Mouse (Mus musculus) heart, embryonic 16.5 days (tissue): ENCODE measurements around the gene Ucn2. TPM values are rescaled to one million over a fixed set of nuclear protein-coding genes. Genes with fewer than 3 reads are reported as not detected.

Experiments used
- ATAC-seq: fragments of 200-750 bp; cut with Nextera tagmentation; replicated peaks from 2 replicates; pipeline ENCODE4 v1.8.0; 2017; ENCODE audit warnings: moderate number of reproducible peaks; ENCODE audit not compliant: insufficient read depth, low FRiP score; ENCODE audit errors: extremely low read depth
- H3K27ac ChIP-seq: fragments of 300-500 bp; sonication (generic); 2 replicates; pipeline ENCODE4 v1.5.1; 2014; ENCODE audit warnings: mild to moderate bottlenecking, low read length, control low read depth, moderate library complexity
- H3K27me3 ChIP-seq: fragments of 300-500 bp; sonication (generic); 2 replicates; pipeline ENCODE4 v1.6.1; 2014; ENCODE audit warnings: low read length, mixed read lengths; ENCODE audit not compliant: control insufficient read depth, insufficient read depth
- H3K36me3 ChIP-seq: fragments of 300-500 bp; sonication (generic); 2 replicates; pipeline ENCODE4 v1.6.1; 2014; ENCODE audit not compliant: control insufficient read depth, insufficient read depth
- H3K4me1 ChIP-seq: fragments of 300-500 bp; sonication (generic); 2 replicates; pipeline ENCODE4 v1.6.1; 2014; ENCODE audit warnings: low read length, mixed read lengths; ENCODE audit not compliant: control insufficient read depth, insufficient read depth
- H3K4me2 ChIP-seq: fragments of 300-500 bp; sonication (generic); 2 replicates; pipeline ENCODE4 v1.6.1; 2014; ENCODE audit warnings: low read depth, mild to moderate bottlenecking, control low read depth, low read length
- H3K4me3 ChIP-seq: fragments of 300-500 bp; sonication (generic); 2 replicates; pipeline ENCODE4 v1.5.1; 2014; ENCODE audit warnings: mild to moderate bottlenecking, control low read depth, low read length
- H3K9ac ChIP-seq: fragments of 300-500 bp; sonication (generic); 2 replicates; pipeline ENCODE4 v1.6.1; 2014; ENCODE audit warnings: low read length, control low read depth
- H3K9me3 ChIP-seq: fragments of 300-500 bp; sonication (generic); replicated peaks from 2 replicates; pipeline ENCODE4 v1.6.1; 2016; ENCODE audit warnings: low read length; ENCODE audit not compliant: control insufficient read depth
- WGBS: fragments of 180-500 bp; shearing (Covaris S2); extraction: QIAGEN DNeasy Blood & Tissue Kit; methylation state at CpG from one replicate; pipeline ENCODE4 v1.1.7; 2014; 5-methylcytosine and 5-hydroxymethylcytosine counted together
- polyA plus RNA-seq: library from polyadenylated mRNA; unstranded; fragments of >200 nt; fragmentation: Nextera tagmentation; extraction: Ambion mirVana; gene quantifications from 2 replicates; pipeline ENCODE4 v1.2.1, GENCODE M21; 2015

The Ucn2 gene
- polyA plus RNA-seq, 1 experiment from 2014 or later = not detected

DNA sequence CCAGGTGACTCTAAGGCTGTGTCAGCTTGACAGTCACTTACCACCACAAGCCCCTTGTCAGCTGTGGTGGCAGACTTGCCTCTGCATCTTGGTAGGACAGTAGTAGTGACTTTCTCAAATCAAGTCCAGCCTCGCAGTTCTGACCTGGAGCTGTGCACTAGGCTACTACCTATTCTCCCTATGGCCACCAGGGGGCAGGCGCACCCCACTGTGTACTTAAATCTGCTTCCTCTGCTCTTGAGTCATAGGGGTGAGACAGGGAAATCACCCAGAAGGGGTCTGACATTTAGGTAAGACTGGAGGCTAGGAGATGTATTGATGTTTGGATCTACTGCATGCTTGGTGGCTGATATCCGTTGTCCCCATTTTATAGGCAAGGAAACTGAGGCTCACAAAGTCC lies 14.9 kb downstream of the Ucn2 start:
- H3K9ac ChIP-seq = no peak overlapping the region
- H3K4me2 ChIP-seq = no peak overlapping the region
- H3K27ac ChIP-seq = no peak overlapping the region
- ATAC-seq = no peak; the same call in 1 of the 2 replicates
- H3K27me3 ChIP-seq = no peaks in the 10 kb centered on the region
- 10% methylated on average over 3 of the region's 3 CpGs for WGBS
- no peak overlapping the region for H3K4me3 ChIP-seq
- H3K4me1 ChIP-seq = no peaks in the 10 kb centered on the region
- H3K36me3 ChIP-seq = no peaks in the 10 kb centered on the region
- no peaks in the 10 kb centered on the region for H3K9me3 ChIP-seq

DNA sequence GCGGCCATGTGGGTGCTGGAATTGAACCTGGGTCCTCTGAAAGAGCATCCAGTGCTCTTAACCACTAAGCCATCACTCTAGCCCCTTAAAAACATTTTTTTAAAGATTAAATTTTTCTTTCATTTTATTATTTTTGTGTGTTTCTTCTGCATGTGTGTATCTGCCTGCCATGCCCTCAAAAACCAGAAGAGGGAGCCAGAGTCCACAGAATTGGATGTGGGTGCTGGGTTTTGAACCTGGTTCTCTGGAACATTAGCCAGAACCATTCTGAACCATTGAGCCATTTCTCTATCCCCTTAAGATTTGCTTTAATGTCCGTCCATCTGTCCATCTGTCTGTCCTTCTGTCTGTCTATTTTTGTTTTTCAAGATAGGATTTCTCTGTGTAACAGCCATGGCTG lies 17.4 kb downstream of the Ucn2 start:
- Histone ChIP-seq H3K9ac (no peak overlapping the region), H3K4me1 (no peaks in the 10 kb centered on the region), H3K36me3 (no peaks in the 10 kb centered on the region), H3K27me3 (no peaks in the 10 kb centered on the region), H3K4me2 (no peak overlapping the region), H3K9me3 (no peaks in the 10 kb centered on the region), H3K27ac (no peak overlapping the region), H3K4me3 (no peak overlapping the region)
- ATAC-seq = no peak
- 48% methylated on average over 2 of the region's 2 CpGs for WGBS

DNA sequence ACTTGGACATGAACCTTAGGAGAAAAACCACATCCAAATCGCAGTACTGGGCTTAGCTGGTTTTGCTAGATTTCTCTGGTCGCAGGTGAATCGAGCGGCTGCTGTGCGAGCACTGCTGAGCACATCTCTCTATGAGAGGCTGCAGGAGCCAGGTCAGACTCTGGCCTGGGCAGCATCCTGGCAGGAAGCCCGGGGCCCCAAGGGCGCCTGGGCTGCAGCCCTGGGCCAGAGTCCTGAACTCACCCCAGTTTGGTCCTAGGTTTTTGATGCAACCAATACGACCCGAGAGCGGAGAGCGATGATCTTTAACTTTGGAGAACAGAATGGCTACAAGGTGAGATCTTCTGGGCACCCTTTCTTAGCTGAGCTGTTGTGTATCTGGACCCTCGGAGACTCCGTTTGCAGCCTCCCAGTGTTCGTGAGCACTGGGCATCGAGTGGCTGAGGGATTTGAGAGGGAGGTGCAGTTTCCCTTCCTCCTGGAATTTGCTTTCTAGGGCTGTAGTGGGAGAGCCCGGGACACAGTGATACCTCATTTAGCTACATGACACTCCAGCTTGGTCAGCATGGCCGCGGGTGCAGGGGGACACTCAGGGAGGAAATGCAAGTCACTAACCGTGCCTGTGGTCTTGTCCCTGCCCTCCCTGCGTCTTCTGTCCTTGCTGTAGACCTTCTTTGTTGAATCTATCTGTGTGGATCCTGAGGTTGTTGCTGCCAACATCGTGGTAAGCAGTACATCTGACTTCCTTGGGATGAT lies 21.4 kb downstream of the Ucn2 start:
- 59% methylated on average over 21 of the region's 21 CpGs for WGBS
- H3K27ac ChIP-seq = no peak overlapping the region
- H3K4me1 ChIP-seq = no peaks in the 10 kb centered on the region
- H3K27me3 ChIP-seq = no peaks in the 10 kb centered on the region
- H3K4me3 ChIP-seq = no peak overlapping the region
- no peaks in the 10 kb centered on the region for H3K9me3 ChIP-seq
- no peak overlapping the region for H3K4me2 ChIP-seq
- no peaks in the 10 kb centered on the region for H3K36me3 ChIP-seq
- no peak overlapping the region for H3K9ac ChIP-seq
- no peak for ATAC-seq

DNA sequence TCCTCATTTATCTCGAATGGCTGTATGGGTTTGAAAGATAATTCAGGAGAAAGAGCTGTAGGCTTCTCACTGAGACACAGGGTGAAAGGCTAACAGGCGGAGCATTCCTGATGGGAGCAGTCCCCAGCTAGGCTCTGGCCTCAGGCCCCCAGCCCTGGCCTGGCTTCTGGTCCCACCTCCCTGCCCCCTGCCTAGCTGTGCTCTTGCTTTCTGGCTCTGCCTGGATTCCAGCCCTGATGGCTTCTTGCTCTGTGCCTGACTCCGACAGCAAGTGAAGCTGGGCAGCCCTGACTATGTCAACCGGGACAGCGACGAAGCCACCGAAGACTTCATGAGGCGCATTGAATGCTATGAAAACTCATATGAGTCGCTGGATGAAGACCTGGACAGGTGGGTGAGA lies 22.3 kb downstream of the Ucn2 start:
- Histone ChIP-seq H3K36me3 (no peaks in the 10 kb centered on the region), H3K27me3 (no peaks in the 10 kb centered on the region), H3K4me1 (no peaks in the 10 kb centered on the region), H3K9ac (0 out of 2 replicates have a peak overlapping the region, but pooled peaks have one; percentile 30), H3K27ac (no peak overlapping the region), H3K4me2 (no peak overlapping the region), H3K9me3 (no peaks in the 10 kb centered on the region), H3K4me3 (no peak overlapping the region)
- WGBS = 77% methylated on average over 9 of the region's 9 CpGs
- ATAC-seq = no peak

DNA sequence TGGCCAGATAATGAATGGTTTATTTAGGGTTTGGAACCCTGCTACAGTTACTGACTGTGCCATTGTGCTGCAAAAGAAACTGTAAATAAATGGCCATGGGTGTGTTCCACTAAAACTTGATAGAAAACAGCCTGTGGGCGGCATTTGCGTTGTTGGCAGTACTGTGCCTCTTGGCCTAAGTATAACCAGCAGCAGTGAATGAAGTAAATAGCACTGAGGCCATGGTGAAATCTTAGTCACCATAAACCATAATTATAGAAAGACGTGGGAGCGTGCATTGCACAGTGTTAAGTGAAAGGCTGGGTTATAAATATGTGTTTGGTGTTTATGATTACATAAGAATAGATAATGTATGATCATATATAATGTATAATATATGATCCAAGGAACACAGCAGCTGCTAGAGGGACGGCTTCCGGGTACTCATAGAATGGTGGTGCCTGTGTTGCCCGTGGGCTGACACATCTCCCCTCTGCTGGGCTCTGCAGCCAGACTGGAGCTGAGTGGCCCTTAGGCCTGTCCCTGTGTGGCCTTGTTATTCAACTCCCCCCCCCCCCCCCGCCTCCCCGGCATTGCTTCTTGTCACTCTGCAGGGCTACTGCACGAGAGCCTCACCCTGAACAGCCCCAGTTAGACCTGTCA lies 23.3 kb downstream of the Ucn2 start:
- 58% methylated on average over 10 of the region's 10 CpGs for WGBS
- Histone ChIP-seq H3K27ac (no peak overlapping the region), H3K4me1 (no peaks in the 10 kb centered on the region), H3K36me3 (no peaks in the 10 kb centered on the region), H3K4me2 (no peak overlapping the region; the same call in 1 of the 2 replicates), H3K4me3 (no peak overlapping the region), H3K9ac (no peak overlapping the region), H3K9me3 (no peaks in the 10 kb centered on the region), H3K27me3 (no peaks in the 10 kb centered on the region)
- no peak for ATAC-seq

DNA sequence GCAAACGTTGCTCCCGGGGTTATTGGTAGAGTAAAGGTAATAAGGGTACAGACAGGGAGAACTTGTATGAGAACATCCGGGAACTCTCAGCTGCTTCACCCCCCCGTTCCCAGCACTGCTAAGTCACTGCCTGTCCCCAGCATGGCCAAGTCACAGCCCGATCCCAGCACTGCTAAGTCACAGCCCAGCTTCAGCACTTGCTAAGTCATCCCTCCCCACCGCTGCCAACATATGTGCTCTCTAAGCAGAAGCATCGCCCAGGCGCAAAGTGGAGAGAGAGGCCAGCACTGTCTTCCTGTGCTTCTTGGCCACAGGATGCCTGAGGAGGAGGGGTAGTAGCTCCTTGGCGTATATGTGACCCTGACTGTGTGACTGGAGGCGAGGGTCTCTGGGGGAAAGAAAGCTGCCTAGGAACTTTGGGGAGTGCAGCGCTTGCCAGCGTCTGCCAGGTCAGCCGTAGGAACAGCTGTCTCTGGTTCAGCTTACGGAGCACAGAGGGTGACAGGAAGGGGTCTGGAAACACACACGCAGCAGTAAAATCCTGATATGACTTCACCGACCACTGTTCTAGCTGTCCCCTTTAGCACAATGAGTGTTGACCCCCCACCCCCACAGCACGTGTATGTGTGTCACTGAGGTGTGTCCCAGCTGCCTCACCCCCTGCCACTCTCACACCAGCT lies 24.0 kb downstream of the Ucn2 start:
- no peaks in the 10 kb centered on the region for H3K36me3 ChIP-seq
- no peak overlapping the region for H3K4me3 ChIP-seq
- ATAC-seq = peak; percentile 56
- peak overlapping the region; percentile 33; the same call in 1 of the 2 replicates for H3K4me2 ChIP-seq
- H3K27me3 ChIP-seq = no peaks in the 10 kb centered on the region
- 0 out of 2 replicates have a peak overlapping the region, but pooled peaks have one; percentile 16 for H3K9ac ChIP-seq
- no peak overlapping the region for H3K27ac ChIP-seq
- 24% methylated on average over 17 of the region's 17 CpGs for WGBS
- H3K4me1 ChIP-seq = no peaks in the 10 kb centered on the region
- no peaks in the 10 kb centered on the region for H3K9me3 ChIP-seq

DNA sequence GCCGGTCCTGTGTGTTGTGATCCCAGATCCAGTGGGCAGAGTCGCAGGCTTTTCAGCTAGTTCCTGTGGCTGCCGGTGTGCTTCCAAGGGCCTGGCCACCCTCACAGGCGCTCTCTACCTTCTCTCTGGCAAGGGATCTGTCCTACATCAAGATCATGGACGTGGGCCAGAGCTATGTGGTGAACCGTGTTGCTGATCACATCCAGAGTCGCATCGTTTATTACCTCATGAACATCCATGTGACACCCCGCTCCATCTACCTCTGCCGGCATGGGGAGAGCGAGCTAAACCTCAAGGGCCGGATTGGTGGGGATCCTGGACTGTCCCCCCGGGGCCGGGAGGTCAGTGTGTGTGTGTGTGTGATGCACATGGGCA lies 24.5 kb downstream of the Ucn2 start:
- no peaks in the 10 kb centered on the region for H3K36me3 ChIP-seq
- H3K27me3 ChIP-seq = no peaks in the 10 kb centered on the region
- WGBS = 68% methylated on average over 14 of the region's 14 CpGs
- no peak for ATAC-seq
- no peak overlapping the region for H3K4me3 ChIP-seq
- H3K4me2 ChIP-seq = no peak overlapping the region
- H3K9me3 ChIP-seq = no peaks in the 10 kb centered on the region
- 0 out of 2 replicates have a peak overlapping the region, but pooled peaks have one; percentile 16 for H3K9ac ChIP-seq
- no peak overlapping the region for H3K27ac ChIP-seq
- H3K4me1 ChIP-seq = no peaks in the 10 kb centered on the region

DNA sequence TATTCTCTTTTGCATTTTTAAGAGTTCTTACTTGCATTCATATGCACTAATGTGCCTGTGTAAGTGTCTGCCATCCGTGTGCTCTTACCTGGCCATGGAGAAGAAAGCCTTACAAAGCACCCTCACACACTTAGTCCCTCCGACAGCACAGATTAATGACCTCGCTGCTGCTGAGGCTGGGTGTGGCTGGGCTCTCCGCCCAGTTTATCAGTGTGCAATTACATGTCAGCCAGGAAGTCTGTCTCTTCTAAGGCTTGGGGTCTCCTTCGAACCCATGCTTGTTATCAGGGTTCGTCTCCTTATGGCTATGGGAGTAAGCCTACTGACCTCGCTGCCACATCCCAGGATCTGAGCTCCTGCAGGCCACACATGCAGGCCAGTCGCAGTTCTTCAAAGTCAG lies 29.6 kb downstream of the Ucn2 start:
- Histone ChIP-seq H3K4me1 (no peaks in the 10 kb centered on the region), H3K4me3 (no peak overlapping the region), H3K27ac (no peak overlapping the region), H3K36me3 (no peaks in the 10 kb centered on the region), H3K9ac (no peak overlapping the region), H3K4me2 (no peak overlapping the region), H3K27me3 (no peaks in the 10 kb centered on the region), H3K9me3 (no peaks in the 10 kb centered on the region)
- WGBS = 50% methylated on average over 8 of the region's 8 CpGs
- ATAC-seq = no peak
